Mouse (Mus musculus) R1 (cell line): ENCODE measurements around the gene Zdhhc25.

Experiments used
- DNase-seq: peaks from one replicate; pipeline ENCODE4 v3.0.0-alpha.2; 2018; ENCODE audit warnings: low read depth, low spot score

The Zdhhc25 gene

GRCm38 (mm10) chr15:88628801-88629356 is 28.8 kb downstream of the Zdhhc25 start:
- DNase-seq, result no peak

DNA sequence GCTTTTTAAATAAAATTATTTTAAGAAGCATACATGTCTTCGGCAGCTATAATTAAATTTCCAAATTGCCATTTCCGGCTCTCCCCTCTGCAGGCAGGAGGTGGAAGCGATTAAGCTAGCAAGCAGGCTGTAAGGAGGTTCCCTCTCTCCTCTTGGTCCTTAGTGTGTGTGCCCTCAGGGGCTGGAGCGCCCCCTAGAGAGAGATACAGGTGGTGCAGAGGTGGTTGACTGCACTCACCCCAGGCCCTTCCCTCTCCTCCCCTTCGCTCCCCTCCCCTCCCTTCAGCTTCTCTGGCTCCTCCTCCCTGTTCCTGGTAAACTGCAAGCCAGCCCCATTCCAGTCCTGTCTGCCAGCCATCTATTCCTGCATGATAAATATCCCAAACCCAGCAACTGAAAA is 35.1 kb downstream of the Zdhhc25 start:
- peak; percentile 61 for DNase-seq

- DNase-seq, result peak; percentile 84
Observed at GRCm38 (mm10) chr15:88651019-88651418, 50.9 kb downstream of the Zdhhc25 start.
